Mouse (Mus musculus): ENCODE data around the gene Lrrc28.

The Lrrc28 gene

GRCm38 (mm10) chr7:67644833-67645680 is at the start of gene Lrrc28:
Lrrc28 (minus strand) TSS chr7:67645268.
- DNase-seq: peak; percentile 100

- no peak for DNase-seq
Observed at GRCm38 (mm10) chr7:67692791-67693538, 47.9 kb upstream of the Lrrc28 start.

- no peak for DNase-seq
Observed at GRCm38 (mm10) chr7:67692141-67692540, 47.1 kb upstream of the Lrrc28 start.

- DNase-seq: peak; percentile 70
Observed at GRCm38 (mm10) chr7:67691036-67691435, 46.0 kb upstream of the Lrrc28 start.

GRCm38 (mm10) chr7:67689793-67690192 is 44.7 kb upstream of the Lrrc28 start:
- no peak for DNase-seq

- DNase-seq: peak; percentile 75
Observed at GRCm38 (mm10) chr7:67688281-67688680, 43.2 kb upstream of the Lrrc28 start.

- DNase-seq: no peak
Observed at GRCm38 (mm10) chr7:67686545-67686944, 41.5 kb upstream of the Lrrc28 start.

GRCm38 (mm10) chr7:67683006-67683405 is 37.9 kb upstream of the Lrrc28 start:
- no peak for DNase-seq

GRCm38 (mm10) chr7:67681078-67681477 is 36.0 kb upstream of the Lrrc28 start:
- DNase-seq: no peak

GRCm38 (mm10) chr7:67678878-67679499 is 33.9 kb upstream of the Lrrc28 start:
- no peak for DNase-seq

- DNase-seq: no peak
Observed at GRCm38 (mm10) chr7:67673656-67674055, 28.6 kb upstream of the Lrrc28 start.

GRCm38 (mm10) chr7:67672650-67673049 is 27.6 kb upstream of the Lrrc28 start:
- peak; percentile 94 for DNase-seq

- DNase-seq: no peak
Observed at GRCm38 (mm10) chr7:67670965-67671364, 25.9 kb upstream of the Lrrc28 start.

GRCm38 (mm10) chr7:67663981-67664694 is 19.1 kb upstream of the Lrrc28 start:
- no peak for DNase-seq

- DNase-seq: peak; percentile 65
Observed at GRCm38 (mm10) chr7:67662424-67662823, 17.4 kb upstream of the Lrrc28 start.

- no peak for DNase-seq
Observed at GRCm38 (mm10) chr7:67658110-67658509, 13.0 kb upstream of the Lrrc28 start.

- DNase-seq: no peak
Observed at GRCm38 (mm10) chr7:67655186-67655585, 10.1 kb upstream of the Lrrc28 start.

GRCm38 (mm10) chr7:67654668-67655067 is 9.6 kb upstream of the Lrrc28 start:
- DNase-seq: no peak

- no peak for DNase-seq
Observed at GRCm38 (mm10) chr7:67652211-67652610, 7.1 kb upstream of the Lrrc28 start.

GRCm38 (mm10) chr7:67648376-67648775 is 3.3 kb upstream of the Lrrc28 start:
- DNase-seq: no peak

GRCm38 (mm10) chr7:67647277-67647676 is 2.2 kb upstream of the Lrrc28 start, which contains the start of gene Ttc23:
Ttc23 (plus strand) TSS chr7:67647410.
- DNase-seq: peak; percentile 77

- no peak for DNase-seq
Observed at GRCm38 (mm10) chr7:67646131-67646530, 1.1 kb upstream of the Lrrc28 start.

- DNase-seq: no peak
Observed at GRCm38 (mm10) chr7:67645681-67646014, 580 bp upstream of the Lrrc28 start.

All from kidney, adult 9 months (tissue).